Comparison of ENCODE assay signal across 30 mouse cellular contexts in genomic region chr8:125993636-125994035, GRCm38 (mm10). TPM values are rescaled to one million over a fixed set of nuclear protein-coding genes. Genes with fewer than 3 reads are reported as not detected.
A peak's percentile ranks its signal among the peaks of the same experiment; 100 is the strongest.
DNase-seq lines count a peak whose midpoint lies in the region; ATAC-seq and TF ChIP-seq lines count a peak whose summit lies in the region.
"Had no signal": no experiment of that assay in that cellular context is flagged by ENCODE, and none has a peak within 500 bp of the region (broad histone marks: within the 10 kb centered on the region; RNA-seq: fewer than 3 reads in every experiment).

No protein-coding gene starts in this region.

- 55% methylated on average over 9 of the region's 9 CpGs for WGBS in embryonic facial prominence, embryonic 11.5 days
- 70% methylated on average over 9 of the region's 9 CpGs for WGBS in embryonic facial prominence, embryonic 10.5 days
- WGBS in lung, embryonic 14.5 days: 34% methylated on average over 9 of the region's 9 CpGs
- 30% methylated on average over 9 of the region's 9 CpGs for WGBS in embryonic facial prominence, embryonic 14.5 days

- H3K9ac ChIP-seq in embryonic facial prominence, embryonic 11.5 days (replicated peaks; ENCODE audit: low read length): no peak overlapping the region
- H3K9ac ChIP-seq in lung, embryonic 14.5 days: no peak overlapping the region
- H3K9ac ChIP-seq in embryonic facial prominence, embryonic 14.5 days (ENCODE audit: low read depth, low read length): no peak overlapping the region
- H3K9ac ChIP-seq: embryonic facial prominence, embryonic 12.5 days; forebrain, embryonic 12.5 days; forebrain, embryonic 15.5 days; heart, embryonic 13.5 days; hindbrain, embryonic 14.5 days had no signal

- no peak for TF ChIP-seq CTCF in lung, embryonic 14.5 days (IDR thresholded peaks at IDR 0.05; ENCODE audit: low read depth)

- no peaks in the 10 kb centered on the region for H3K9me3 ChIP-seq in embryonic facial prominence, embryonic 11.5 days (replicated peaks; ENCODE audit: control insufficient read depth, low read length)
- H3K9me3 ChIP-seq in embryonic facial prominence, embryonic 10.5 days: no peaks in the 10 kb centered on the region
- no peaks in the 10 kb centered on the region for H3K9me3 ChIP-seq in lung, embryonic 14.5 days (ENCODE audit: low read depth, low read length)
- no peaks in the 10 kb centered on the region for H3K9me3 ChIP-seq in embryonic facial prominence, embryonic 14.5 days (ENCODE audit: control insufficient read depth, low read length)
- H3K9me3 ChIP-seq: embryonic facial prominence, embryonic 12.5 days; forebrain, embryonic 12.5 days; forebrain, embryonic 15.5 days; heart, embryonic 10.5 days; heart, embryonic 13.5 days had no signal

- intact Hi-C loops in left cerebral cortex, postnatal 25 days (cut with DNase I): no loop called here

- peak; percentile 16 for DNase-seq in embryonic facial prominence, embryonic 11.5 days (ENCODE audit: low spot score)
- no peak for DNase-seq in embryonic facial prominence, embryonic 10.5 days (ENCODE audit: low spot score)
- peak; percentile 33 for DNase-seq in lung, embryonic 14.5 days
- DNase-seq in lung, adult 18-20 months: no peak
- DNase-seq in embryonic facial prominence, embryonic 14.5 days (ENCODE audit: low spot score): peak; percentile 72
- DNase-seq in left cerebral cortex, postnatal 25 days (ENCODE audit: low spot score in 2 of 2): no peak
- DNase-seq: adrenal gland, adult 8-10 months; adrenal gland, postnatal 25 days; B cell, adult 2 months; cerebellum, adult 11-12 months; cerebellum, adult 9-10 months; cerebellum, postnatal 14 days; gastrocnemius, postnatal 10 days; gastrocnemius, postnatal 36 days; heart, adult 2 months; heart, postnatal 14 days; heart, postnatal 4 days had no signal

- H3K4me2 ChIP-seq in embryonic facial prominence, embryonic 11.5 days (ENCODE audit: low read depth, low read length): no peak overlapping the region
- no peak overlapping the region for H3K4me2 ChIP-seq in lung, embryonic 14.5 days
- no peak overlapping the region for H3K4me2 ChIP-seq in embryonic facial prominence, embryonic 14.5 days (ENCODE audit: low read depth, low read length)
- H3K4me2 ChIP-seq: embryonic facial prominence, embryonic 12.5 days; forebrain, embryonic 12.5 days; forebrain, embryonic 15.5 days; heart, embryonic 13.5 days had no signal

- H3K36me3 ChIP-seq in embryonic facial prominence, embryonic 11.5 days (replicated peaks; ENCODE audit: control insufficient read depth, insufficient read depth, low read depth, low read length): no peaks in the 10 kb centered on the region
- H3K36me3 ChIP-seq in embryonic facial prominence, embryonic 10.5 days (replicated peaks): no peaks in the 10 kb centered on the region
- H3K36me3 ChIP-seq in lung, embryonic 14.5 days (ENCODE audit: insufficient read depth): no peaks in the 10 kb centered on the region
- no peaks in the 10 kb centered on the region for H3K36me3 ChIP-seq in embryonic facial prominence, embryonic 14.5 days (ENCODE audit: control insufficient read depth, insufficient read depth, low read length)
- H3K36me3 ChIP-seq: embryonic facial prominence, embryonic 12.5 days; forebrain, embryonic 12.5 days; forebrain, embryonic 15.5 days; G1E; heart, embryonic 10.5 days; heart, embryonic 13.5 days had no signal

- no peaks in the 10 kb centered on the region; the same call in 1 of the 2 replicates for H3K4me1 ChIP-seq in embryonic facial prominence, embryonic 11.5 days (ENCODE audit: control insufficient read depth, insufficient read depth, low read length)
- H3K4me1 ChIP-seq in embryonic facial prominence, embryonic 10.5 days: peaks cover 42% of the 10 kb centered on the region
- no peaks in the 10 kb centered on the region for H3K4me1 ChIP-seq in lung, embryonic 14.5 days (ENCODE audit: insufficient read depth)
- peaks cover 20% of the 10 kb centered on the region; the same call in 1 of the 2 replicates for H3K4me1 ChIP-seq in embryonic facial prominence, embryonic 14.5 days (ENCODE audit: control insufficient read depth, insufficient read depth, low read length)

- ATAC-seq in embryonic facial prominence, embryonic 11.5 days (replicated peaks; ENCODE audit: insufficient number of reproducible peaks, low FRiP score, low TSS enrichment, low read depth): no peak
- ATAC-seq in lung, embryonic 14.5 days (ENCODE audit: insufficient read depth): no peak
- no peak for ATAC-seq in embryonic facial prominence, embryonic 14.5 days (ENCODE audit: low read depth)
- ATAC-seq in activated CD4-positive, CD25-positive, alpha-beta regulatory T cell, adult 4 months: no peak
- ATAC-seq: forebrain, embryonic 15.5 days; hindbrain, postnatal 0 days; inflammation-experienced regulatory T-cells, adult 6 months had no signal

- H3K4me3 ChIP-seq in embryonic facial prominence, embryonic 11.5 days (ENCODE audit: low read depth, low read length): no peak overlapping the region
- H3K4me3 ChIP-seq in embryonic facial prominence, embryonic 10.5 days: no peak overlapping the region
- no peak overlapping the region for H3K4me3 ChIP-seq in lung, embryonic 14.5 days (ENCODE audit: low read depth, low read length)
- H3K4me3 ChIP-seq in embryonic facial prominence, embryonic 14.5 days (ENCODE audit: low read depth, low read length): no peak overlapping the region
- H3K4me3 ChIP-seq: embryonic facial prominence, embryonic 12.5 days; erythroblast, embryonic 14.5 days; forebrain, embryonic 12.5 days; forebrain, embryonic 15.5 days; heart, adult 2 months; heart, embryonic 10.5 days; heart, embryonic 13.5 days had no signal

- no peak overlapping the region for H3K27ac ChIP-seq in embryonic facial prominence, embryonic 11.5 days (replicated peaks; ENCODE audit: low read depth, low read length)
- no peak overlapping the region for H3K27ac ChIP-seq in embryonic facial prominence, embryonic 10.5 days (replicated peaks)
- H3K27ac ChIP-seq in lung, embryonic 14.5 days (ENCODE audit: low read depth): no peak overlapping the region
- H3K27ac ChIP-seq in embryonic facial prominence, embryonic 14.5 days (replicated peaks; ENCODE audit: low read depth, low read length): no peak overlapping the region
- H3K27ac ChIP-seq: embryonic facial prominence, embryonic 12.5 days; forebrain, embryonic 12.5 days; forebrain, embryonic 15.5 days; heart, adult 2 months; heart, embryonic 10.5 days; heart, embryonic 13.5 days; hindbrain, embryonic 14.5 days had no signal

- peaks cover 8% of the 10 kb centered on the region for H3K27me3 ChIP-seq in embryonic facial prominence, embryonic 11.5 days (ENCODE audit: control insufficient read depth, insufficient read depth, low read length)
- H3K27me3 ChIP-seq in embryonic facial prominence, embryonic 10.5 days (replicated peaks; ENCODE audit: low read depth, poor library complexity, severe bottlenecking): peaks cover 83% of the 10 kb centered on the region
- H3K27me3 ChIP-seq in lung, embryonic 14.5 days (ENCODE audit: insufficient read depth, low read length): peaks cover 34% of the 10 kb centered on the region
- peaks cover 22% of the 10 kb centered on the region; the same call in 1 of the 2 replicates for H3K27me3 ChIP-seq in embryonic facial prominence, embryonic 14.5 days (replicated peaks; ENCODE audit: control insufficient read depth, insufficient read depth, low read length)

RNA-seq across cellular contexts. Expression of gene Kcnk1, which starts 1.3 kb away (rescaled TPM):
- 18.7 and 20.3 TPM in 2 replicates for polyA plus RNA-seq in embryonic facial prominence, embryonic 11.5 days (2014; fragmentation: Nextera tagmentation; extraction: Ambion mirVana)
- polyA plus RNA-seq in embryonic facial prominence, embryonic 10.5 days (2016; fragmentation: Nextera tagmentation; extraction: Ambion mirVana): 17.0 and 17.9 TPM in 2 replicates
- 48.3 and 49.0 TPM in 2 replicates for polyA plus RNA-seq in lung, embryonic 14.5 days (2014; fragmentation: Nextera tagmentation; extraction: Ambion mirVana)
- 25.1 and 27.3 TPM in 2 replicates for polyA plus RNA-seq in embryonic facial prominence, embryonic 14.5 days (2014; fragmentation: Nextera tagmentation; extraction: Ambion mirVana)
- not detected for polyA plus RNA-seq in activated CD4-positive, CD25-positive, alpha-beta regulatory T cell, adult 4 months (2017; shearing (Covaris generic))
- 100 to 1,000 TPM; 102 TPM for total RNA-seq in left cerebral cortex, postnatal 25 days (2021)
- total RNA-seq: CH12.LX; granulocyte monocyte progenitor cell, adult 5-6 weeks; heart, postnatal 14 days had no signal
- polyA plus RNA-seq: erythroblast, embryonic 14.5 days; G1E; inflammation-experienced regulatory T-cells, adult 6 months had no signal

Comparison
In these comparisons a context has a peak if more than half of its experiments do, and no peak if none do; other contexts are left out.
1. DNase-seq: peak in embryonic facial prominence, embryonic 11.5 days (single experiment), lung, embryonic 14.5 days (single experiment) and embryonic facial prominence, embryonic 14.5 days (single experiment); none in embryonic facial prominence, embryonic 10.5 days (single experiment), lung, adult 18-20 months (0 of 2) and left cerebral cortex, postnatal 25 days (0 of 2).
2. RNA of gene Kcnk1, which starts 1.3 kb away (polyA plus RNA-seq): 48.3 to 49.0 TPM in lung, embryonic 14.5 days, 25.1 to 27.3 TPM in embryonic facial prominence, embryonic 14.5 days, 18.7 to 20.3 TPM in embryonic facial prominence, embryonic 11.5 days and 17.0 to 17.9 TPM in embryonic facial prominence, embryonic 10.5 days; not detected in activated CD4-positive, CD25-positive, alpha-beta regulatory T cell, adult 4 months; every median in the first group is over 10 times any median in the second.